Mouse (Mus musculus) mesoderm, embryonic 11.5 days (tissue): ENCODE measurements at regions not wholly inside any gene's neighbourhood (a gene's known extent, or its start where the extent isn't known, plus 50 kb on each side); places are given as distances from the start of the nearest gene placed in this dataset.
A peak's percentile ranks its signal among the peaks of the same experiment; 100 is the strongest.

ENCODE experiments used
- DNase-seq: peaks from one replicate; pipeline ENCODE4 v3.0.0-alpha.2; 2012; ENCODE audit warnings: low read depth, low spot score

DNA sequence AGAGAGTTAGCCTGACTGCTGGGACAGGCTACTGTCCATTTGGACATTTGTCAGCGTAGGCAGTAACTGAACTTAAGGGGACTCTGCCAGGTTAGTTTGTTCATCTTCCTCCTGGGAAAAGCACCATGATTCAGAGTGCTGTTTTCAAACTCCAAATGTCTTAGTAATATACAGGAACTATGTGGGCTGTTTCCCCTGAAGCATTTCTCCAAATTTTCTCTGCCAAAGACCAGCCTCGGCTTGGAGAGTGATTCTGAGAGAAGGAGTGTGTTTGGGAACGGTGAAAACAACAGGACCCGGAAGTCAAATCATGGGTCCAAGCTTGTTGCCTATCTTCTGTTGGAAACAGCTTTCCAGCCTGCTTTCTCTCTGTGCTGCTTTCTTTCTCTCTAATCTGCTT lies 52.1 kb downstream of the Rprm start:
- no peak for DNase-seq

GRCm38 (mm10) chr2:54028851-54029250 lies 56.5 kb downstream of the Rprm start:
- DNase-seq: no peak

GRCm38 (mm10) chr2:54022708-54023107 lies 62.6 kb downstream of the Rprm start:
- DNase-seq: no peak

DNA sequence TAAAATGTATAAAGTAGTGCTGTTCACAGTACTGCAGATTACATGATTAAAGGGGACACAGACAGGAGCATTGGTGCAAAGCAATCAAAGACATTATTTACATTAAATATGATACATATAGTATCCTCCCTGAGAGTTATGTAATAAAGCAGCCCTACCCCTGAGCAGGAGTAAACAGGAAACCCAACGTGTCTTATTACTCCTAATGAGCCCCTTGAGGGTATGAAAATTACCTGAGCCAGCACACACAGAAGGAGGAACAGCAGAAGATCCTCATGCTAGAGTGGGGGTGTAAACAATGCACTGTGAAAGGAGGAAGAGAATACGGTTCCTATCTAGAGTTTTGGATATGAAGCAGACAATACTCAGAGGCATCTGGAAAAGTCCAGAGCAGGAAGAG lies 95.2 kb downstream of the Rprm start:
- DNase-seq: no peak

DNA sequence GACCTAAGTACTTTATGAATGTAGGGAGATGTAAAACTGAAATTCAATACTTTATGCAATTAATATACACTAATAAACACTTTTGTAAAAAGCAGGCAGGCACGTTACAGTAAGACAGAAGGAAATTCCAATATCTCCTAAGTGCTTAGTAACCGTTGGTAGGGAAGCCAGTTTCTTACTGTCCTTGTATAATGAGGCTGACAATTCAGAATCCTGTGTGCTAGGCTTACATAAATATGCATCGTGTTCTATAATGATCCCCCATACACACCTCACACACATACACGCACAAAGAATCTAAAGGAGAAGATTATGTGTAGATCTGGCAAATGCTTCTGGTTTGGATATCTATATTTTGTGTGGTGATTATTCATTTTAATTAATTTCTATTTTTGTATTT lies 109.6 kb downstream of the Rprm start:
- DNase-seq: no peak

GRCm38 (mm10) chr2:53960499-53960898 lies 124.9 kb downstream of the Rprm start:
- DNase-seq: peak; percentile 4

DNA sequence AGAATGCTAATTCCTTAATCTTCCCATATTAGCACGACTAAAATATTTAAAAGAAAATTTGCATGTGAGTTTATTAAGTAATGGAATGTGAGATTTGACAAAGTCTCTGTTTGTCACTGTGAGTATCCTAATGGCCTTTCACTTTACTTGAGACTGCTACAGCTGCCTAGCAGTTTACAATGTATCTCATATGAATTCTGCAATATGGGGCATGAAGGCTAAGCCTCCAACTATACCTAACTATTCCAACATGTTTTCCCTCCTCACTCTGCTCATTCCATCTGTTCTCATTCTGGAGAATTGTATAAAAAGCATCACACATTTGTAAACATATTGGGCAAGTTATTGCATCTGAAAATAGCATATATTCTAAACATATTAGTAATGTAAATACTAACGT lies 137.1 kb downstream of the Rprm start:
- no peak for DNase-seq

DNA sequence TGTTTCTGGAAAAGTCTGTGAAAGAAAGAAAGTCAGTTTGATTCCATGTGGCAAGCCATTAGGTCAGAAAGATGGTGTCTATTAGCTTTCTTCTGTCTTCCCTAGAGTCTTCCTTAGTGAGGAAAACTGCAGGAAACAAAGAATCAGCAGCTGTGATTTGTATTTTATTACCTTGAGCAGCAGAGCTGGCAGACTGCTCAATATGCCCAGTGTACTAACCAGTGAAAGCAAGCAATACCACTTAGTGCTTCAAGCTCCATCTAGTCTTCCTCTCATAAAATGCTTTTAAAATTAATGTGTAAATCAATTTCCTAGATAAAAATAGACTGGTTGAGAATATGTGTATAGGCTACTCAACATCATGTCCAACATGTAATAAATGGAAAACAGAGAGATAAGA lies 137.8 kb downstream of the Rprm start:
- DNase-seq: no peak

DNA sequence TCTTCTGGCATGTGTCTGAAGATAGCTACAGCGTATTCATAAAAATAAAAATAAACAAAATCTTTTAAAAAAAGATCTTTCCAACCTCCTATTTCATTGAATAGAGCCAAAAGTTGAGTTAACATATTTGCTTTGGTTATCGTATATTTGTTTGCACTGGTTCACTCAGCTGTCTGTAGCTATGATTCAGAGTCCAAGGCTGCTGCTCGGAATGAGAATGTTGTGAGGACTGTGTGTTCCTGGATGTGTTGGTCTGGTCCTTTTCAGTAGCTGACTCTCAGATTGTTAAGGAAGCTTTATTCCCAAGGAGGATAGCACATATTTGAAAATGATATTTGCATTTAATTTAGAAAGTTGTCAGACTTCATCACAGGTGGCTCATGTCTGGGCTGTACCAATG lies 173.5 kb downstream of the Rprm start:
- no peak for DNase-seq
